Mouse (Mus musculus): ENCODE results near the gene Miga2. TPM values are rescaled to one million over a fixed set of nuclear protein-coding genes. Genes with fewer than 3 reads are reported as not detected.
"Not testable (repeated sequence)": the region's sequence is repeated elsewhere in the genome, so short reads cannot be mapped to it uniquely, and the experiment has no call there.

The Miga2 gene
- total RNA-seq, 2 experiments from 2014 or later, result 74.7 to 80.0 TPM

DNA sequence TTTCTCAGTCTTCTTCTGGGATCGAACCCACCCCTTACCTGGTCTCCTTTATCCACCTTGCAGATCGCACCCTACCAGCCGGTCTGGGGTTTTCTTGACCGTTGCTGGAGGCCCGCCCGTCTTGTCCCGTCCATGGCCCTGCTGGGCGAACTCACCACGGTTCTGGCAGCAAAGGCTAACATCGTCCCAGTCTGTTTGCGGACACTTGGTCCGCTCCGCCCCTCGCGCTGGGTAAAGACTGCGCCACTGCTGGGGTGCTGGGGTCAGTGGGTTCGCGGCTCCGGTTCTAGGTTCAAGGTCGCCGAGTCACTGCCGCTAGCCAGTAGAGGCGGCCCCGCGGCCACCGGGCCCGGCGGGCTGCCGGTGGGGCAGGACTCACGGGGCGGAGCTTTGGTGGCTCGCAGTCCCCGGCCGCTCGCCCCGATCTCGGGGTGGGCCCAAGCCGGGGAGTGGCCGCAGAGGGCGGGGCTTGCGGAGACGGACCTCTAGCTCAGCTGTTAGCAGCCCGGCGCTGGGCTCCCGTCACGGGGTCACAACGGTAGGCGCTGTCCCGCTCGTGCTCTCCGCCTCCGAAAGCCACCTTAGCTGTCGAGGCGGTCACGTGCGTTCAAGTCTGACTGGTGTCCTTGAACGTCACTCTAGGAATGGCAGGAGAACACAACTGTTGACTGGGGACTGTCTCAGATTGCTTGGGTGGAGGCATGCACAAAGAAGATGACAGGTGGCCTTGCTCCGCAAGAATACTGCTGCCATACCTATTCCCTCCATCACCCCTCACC lies 51.3 kb downstream of the Miga2 start, which contains the start of gene Crat:
Gene Crat, minus strand, starts transcription at position 657 of the 779 bp plus-strand sequence.
- intact Hi-C loops (cut with DNase I), result no loop called here
- DNase-seq, result peak; percentile 96 to 97

DNA sequence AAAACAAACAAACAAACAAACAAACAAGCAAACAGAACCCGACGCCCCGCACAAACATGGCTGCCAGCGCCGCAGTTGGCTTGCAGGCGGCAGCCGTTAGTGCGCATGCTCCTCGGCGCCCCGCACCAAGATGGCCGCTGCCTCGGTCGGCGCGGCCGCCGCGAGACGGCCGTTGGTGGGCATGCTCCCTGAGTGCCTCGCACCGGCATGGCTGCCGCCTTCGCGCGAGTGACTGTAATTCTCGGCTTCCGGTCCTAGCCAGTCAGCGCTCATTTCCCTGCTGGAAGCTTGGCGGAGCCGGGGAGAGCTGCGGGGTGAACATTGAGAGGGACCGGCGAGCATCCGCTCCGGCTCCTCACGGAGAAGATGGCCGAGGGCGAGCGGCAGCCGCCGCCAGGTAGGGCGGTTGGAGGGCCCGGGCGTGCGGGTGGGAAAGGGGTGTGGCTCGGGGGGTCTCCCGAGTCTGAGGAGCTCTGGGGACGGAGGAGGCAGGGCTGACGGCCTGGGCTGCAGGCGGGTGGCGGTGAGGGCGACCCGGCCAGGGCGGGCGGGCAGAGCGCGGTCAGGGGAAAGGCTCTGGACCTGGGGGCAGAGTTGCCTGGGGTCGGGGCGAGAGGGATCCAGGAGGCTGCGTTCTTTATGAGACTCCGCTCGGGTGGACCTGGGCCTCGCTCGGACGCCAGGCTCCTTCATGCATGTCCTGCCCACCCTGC lies 52.1 kb downstream of the Miga2 start, which contains the start of gene Ptpa:
Gene Ptpa, plus strand, starts transcription at position 104 of the 713 bp plus-strand sequence.
- DNase-seq, result peak; percentile 93 to 96
- intact Hi-C loops (cut with DNase I), result no loop called here

DNA sequence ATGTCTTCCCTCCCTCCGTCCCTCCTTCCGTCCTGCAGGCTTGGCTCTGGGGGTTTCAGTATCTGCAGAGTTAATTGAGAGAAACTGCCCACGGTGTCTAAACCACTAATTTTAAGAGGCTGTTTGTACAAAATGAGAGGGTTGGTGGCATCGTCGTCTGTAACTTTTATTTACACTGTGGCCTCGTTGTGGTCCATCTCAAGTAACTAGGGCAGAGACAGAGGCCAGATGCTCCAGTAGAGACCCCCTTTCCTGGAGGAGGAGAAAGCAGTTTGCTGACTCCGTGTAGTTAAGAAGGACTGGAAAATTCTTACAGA lies 52.6 kb downstream of the Miga2 start:
- intact Hi-C loops (cut with DNase I), result no loop called here
- no peak for DNase-seq

GRCm38 (mm10) chr2:30417154-30417553 lies 53.1 kb downstream of the Miga2 start:
- intact Hi-C loops (cut with DNase I); DNase-seq: not testable (repeated sequence)

GRCm38 (mm10) chr2:30417595-30418165 lies 53.6 kb downstream of the Miga2 start:
- intact Hi-C loops (cut with DNase I), result no loop called here

DNA sequence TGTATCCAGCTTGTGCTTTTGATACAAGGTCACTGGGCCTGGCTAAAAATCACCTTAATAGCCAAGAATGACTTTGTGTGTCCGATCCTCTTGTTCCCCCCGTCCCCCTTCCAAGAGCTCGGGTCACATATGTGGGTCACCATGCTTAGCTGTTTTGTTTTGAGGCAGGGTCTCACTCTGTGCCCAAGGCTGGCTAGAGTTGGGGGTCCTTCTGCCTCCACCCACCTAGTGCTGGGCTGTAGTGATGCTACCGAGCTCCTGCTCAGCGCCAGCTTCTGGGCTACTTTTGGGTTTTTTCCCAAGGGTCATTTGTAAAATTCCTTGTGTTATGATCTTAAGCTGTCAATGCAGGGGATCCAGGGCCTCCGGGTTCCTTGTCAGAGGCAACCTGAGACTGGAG lies 54.2 kb downstream of the Miga2 start:
- intact Hi-C loops (cut with DNase I), result no loop called here
- no peak for DNase-seq

More at GRCm38 (mm10) chr2:30417595-30418165, 53.6 kb downstream of the Miga2 start:
- no peak for DNase-seq

- no peak for DNase-seq
- intact Hi-C loops (cut with DNase I), result no loop called here
Measured at GRCm38 (mm10) chr2:30419112-30419511, 55.1 kb downstream of the Miga2 start.

DNA sequence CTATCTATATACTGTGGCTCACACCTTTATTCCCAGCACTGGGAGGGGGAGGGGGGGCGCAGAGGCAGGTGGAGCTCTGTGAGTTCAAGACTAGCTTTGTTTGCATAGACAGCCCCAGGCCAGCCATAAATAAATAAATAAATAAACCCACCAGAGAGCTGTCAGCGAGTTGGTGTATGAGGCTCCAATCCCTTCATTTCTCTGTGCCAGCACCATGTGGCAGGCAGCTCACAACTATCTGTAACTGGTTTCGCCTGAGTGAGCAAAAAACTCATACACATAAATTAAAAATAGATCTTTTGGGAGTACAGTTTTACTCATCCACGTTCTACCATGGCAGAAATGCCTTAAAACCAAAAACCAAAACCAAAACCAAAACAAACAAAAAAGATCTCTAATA lies 57.4 kb downstream of the Miga2 start:
- intact Hi-C loops (cut with DNase I), result no loop called here
- DNase-seq, result no peak

GRCm38 (mm10) chr2:30429156-30429555 lies 65.1 kb downstream of the Miga2 start:
- intact Hi-C loops (cut with DNase I), result no loop called here
- DNase-seq, result peak; percentile 57 to 74

Small RNA genes within 50 kb of the gene (microRNA-seq; reads per million reads assigned to microRNA genes)
- gene Gm47292, result 0 reads per million in 2 experiments

Other genes with a start within 250 kb of the Miga2 start
- gene Zer1, start 239.6 kb upstream of the Miga2 start, total RNA-seq (2021), result 10 to 100 TPM; 25.1 to 27.7 TPM
- gene Tbc1d13, start 230.5 kb upstream of the Miga2 start, total RNA-seq (2021), result 10 to 100 TPM; 18.8 to 19.6 TPM
- gene Endog, start 192.7 kb upstream of the Miga2 start, total RNA-seq (2021), result 10 to 100 TPM; 74.1 to 78.0 TPM
- 1 to 10 TPM; 5.9 to 6.3 TPM for gene Spout1, start 185.8 kb upstream of the Miga2 start, total RNA-seq (2021)
- 10 to 100 TPM; 48.4 to 49.2 TPM for gene Kyat1, start 158.4 kb upstream of the Miga2 start, total RNA-seq (2021)
- 10 to 100 TPM; 90.1 to 90.5 TPM for gene Lrrc8a, start 126.5 kb upstream of the Miga2 start, total RNA-seq (2021)
- 1 to 10 TPM; 4.1 to 4.6 TPM for gene Gm28035, start 123.7 kb upstream of the Miga2 start, total RNA-seq (2021)
- gene Phyhd1, start 98.0 kb upstream of the Miga2 start, total RNA-seq (2021), result 10 to 100 TPM; 50.1 to 66.9 TPM
- 1 to 10 TPM in 1 of 2 experiments, not detected in 1; 2.2 TPM for gene Gm28038, start 83.2 kb upstream of the Miga2 start, total RNA-seq (2021)
- gene Dolk, start 77.9 kb upstream of the Miga2 start, total RNA-seq (2021), result 10 to 100 TPM; 24.5 to 24.7 TPM
- 10 to 100 TPM; 20.9 to 22.1 TPM for gene Nup188, start 77.8 kb upstream of the Miga2 start, total RNA-seq (2021)
- 10 to 100 TPM; 50.6 to 56.2 TPM for gene Sh3glb2, start 4.9 kb upstream of the Miga2 start, total RNA-seq (2021)
- 10 to 100 TPM; 11.4 to 12.1 TPM for gene Dolpp1, start 28.0 kb downstream of the Miga2 start, total RNA-seq (2021)
- 100 to 1,000 TPM; 441 to 477 TPM for gene Crat, start 51.6 kb downstream of the Miga2 start, total RNA-seq (2021)
- 100 to 1,000 TPM in 1 of 2 experiments, 10 to 100 TPM in 1; 99.1 to 109 TPM for gene Ptpa, start 51.8 kb downstream of the Miga2 start, total RNA-seq (2021)
- gene Ier5l, start 110.0 kb downstream of the Miga2 start, total RNA-seq (2021), result 1 to 10 TPM; 5.8 to 6.3 TPM
- 1 to 10 TPM; 1.8 to 3.9 TPM for gene Cstad, start 230.8 kb downstream of the Miga2 start, total RNA-seq (2021)

Data from heart, postnatal 14 days (tissue).